Mouse (Mus musculus) G1E (cell line): Measurements from ENCODE around the gene Pstpip1.

Source experiments
- CTCF ChIP-seq: IDR thresholded peaks from 2 replicates; pipeline ENCODE4 v1.5.1; 2012; ENCODE audit warnings: low read depth, low read length, inconsistent platforms, mixed read lengths
- GATA1 ChIP-seq: IDR thresholded peaks from 2 replicates; pipeline ENCODE4 v1.6.1; 2012; ENCODE audit warnings: borderline replicate concordance, low read length, inconsistent platforms, mixed read lengths
- TAL1 ChIP-seq: conservative IDR thresholded peaks from 2 replicates; pipeline ENCODE4 v1.6.1; 2012; ENCODE audit warnings: low read depth, low read length, inconsistent platforms, mixed read lengths

GRCm38 (mm10) chr9:56159456-56159855 is 69.7 kb downstream of the Pstpip1 start:
- TF ChIP-seq CTCF (no peak), GATA1 (no peak), TAL1 (no peak)
